Mouse (Mus musculus) 3T3-L1 (cell line): ENCODE data around the gene Tram2.
A peak's percentile ranks its signal among the peaks of the same experiment; 100 is the strongest.

Source experiments
- DNase-seq: peaks from one replicate; pipeline ENCODE4 v3.0.0-alpha.2; 2015; ENCODE audit warnings: low read depth, low spot score

The Tram2 gene

GRCm38 (mm10) chr1:21079217-21079773 is at the start of gene Tram2:
Gene Tram2 (minus strand): TSS chr1:21079229.
- DNase-seq, result peak; percentile 82

GRCm38 (mm10) chr1:21124713-21125336 is 45.8 kb upstream of the Tram2 start:
- no peak for DNase-seq

GRCm38 (mm10) chr1:21103784-21104183 is 24.8 kb upstream of the Tram2 start:
- DNase-seq, result no peak

- DNase-seq, result peak; percentile 43
Measured at GRCm38 (mm10) chr1:21101221-21102006, 22.4 kb upstream of the Tram2 start.

GRCm38 (mm10) chr1:21100726-21101125 is 21.7 kb upstream of the Tram2 start:
- no peak for DNase-seq

GRCm38 (mm10) chr1:21097001-21097989 is 18.3 kb upstream of the Tram2 start:
- DNase-seq, result no peak

GRCm38 (mm10) chr1:21094644-21095215 is 15.7 kb upstream of the Tram2 start:
- peak; percentile 69 for DNase-seq

GRCm38 (mm10) chr1:21089661-21090117 is 10.7 kb upstream of the Tram2 start:
- peak; percentile 71 for DNase-seq

GRCm38 (mm10) chr1:21086291-21086690 is 7.3 kb upstream of the Tram2 start:
- peak; percentile 90 for DNase-seq

GRCm38 (mm10) chr1:21084661-21085060 is 5.6 kb upstream of the Tram2 start:
- DNase-seq, result peak; percentile 64

- DNase-seq, result peak; percentile 60
Measured at GRCm38 (mm10) chr1:21080362-21080761, 1.3 kb upstream of the Tram2 start.

GRCm38 (mm10) chr1:21078481-21079214 is 381 bp downstream of the Tram2 start:
- peak; percentile 57 for DNase-seq

GRCm38 (mm10) chr1:21077619-21078018 is 1.4 kb downstream of the Tram2 start:
- no peak for DNase-seq

- DNase-seq, result peak; percentile 28
Measured at GRCm38 (mm10) chr1:21077191-21077590, 1.8 kb downstream of the Tram2 start.

- DNase-seq, result peak; percentile 40
Measured at GRCm38 (mm10) chr1:21075986-21076495, 3.0 kb downstream of the Tram2 start.

GRCm38 (mm10) chr1:21074231-21074630 is 4.8 kb downstream of the Tram2 start:
- DNase-seq, result no peak

- DNase-seq, result no peak
Measured at GRCm38 (mm10) chr1:21072875-21073444, 6.1 kb downstream of the Tram2 start.

- DNase-seq, result no peak
Measured at GRCm38 (mm10) chr1:21070658-21071057, 8.4 kb downstream of the Tram2 start.

GRCm38 (mm10) chr1:21069830-21070522 is 9.1 kb downstream of the Tram2 start:
- no peak for DNase-seq
